Mouse (Mus musculus) right cerebral cortex, postnatal 25 days (tissue): ENCODE measurements at regions not wholly inside any gene's neighbourhood (a gene's known extent, or its start where the extent isn't known, plus 50 kb on each side); places are given as distances from the start of the nearest gene placed in this dataset.
A peak's percentile ranks its signal among the peaks of the same experiment; 100 is the strongest.

Source experiments
- DNase-seq: peaks from one replicate; pipeline ENCODE4 v3.0.0; 2022

DNA sequence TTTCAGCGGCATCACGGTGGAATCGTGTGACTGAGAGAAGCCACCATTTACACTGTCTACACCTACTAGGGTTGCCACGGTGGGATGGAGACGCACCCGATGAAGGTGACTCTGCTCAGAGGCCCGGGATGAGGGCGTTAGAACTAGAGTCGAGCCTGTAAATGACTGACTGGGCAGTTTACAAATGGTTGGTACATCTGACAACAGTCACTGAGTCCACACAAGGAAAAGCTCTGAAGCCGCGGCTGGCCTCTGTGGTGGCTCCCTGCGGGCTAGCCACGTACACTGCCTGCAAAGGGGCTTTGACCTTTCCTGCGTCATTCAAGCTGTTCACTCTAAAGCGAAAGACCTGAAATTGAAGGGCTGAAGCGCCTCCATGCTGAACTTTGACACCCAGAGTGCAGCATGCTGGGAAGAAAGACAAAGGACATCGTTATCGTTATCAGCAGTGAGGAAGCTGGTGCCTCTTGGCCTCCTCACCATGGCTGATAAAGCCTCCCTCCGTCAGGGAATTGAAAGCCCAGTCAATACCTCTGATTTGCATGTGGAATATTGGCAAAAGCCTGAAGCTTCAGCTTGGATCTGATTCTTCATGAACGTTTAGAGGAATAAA, 462.1 kb upstream of the Arglu1 start:
- DNase-seq: no peak

DNA sequence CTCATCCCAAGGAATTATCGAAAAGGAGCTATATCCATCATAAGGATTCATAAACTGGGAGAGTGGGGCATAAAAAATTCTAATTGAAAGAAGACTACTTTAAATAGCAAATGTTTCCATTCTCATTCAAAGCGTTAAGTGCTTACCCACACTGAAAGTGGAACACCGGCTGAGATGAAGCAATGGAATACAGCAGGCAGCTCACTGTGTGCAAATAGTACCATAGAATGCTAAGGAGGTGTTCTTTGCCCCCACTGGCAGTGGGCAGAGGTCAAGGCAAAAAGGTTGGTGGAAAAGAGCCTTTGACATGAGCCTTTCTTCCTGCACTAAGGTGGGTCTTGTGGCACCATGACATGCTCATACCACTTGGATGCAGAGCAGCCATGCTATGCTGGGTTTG, 454.0 kb upstream of the Arglu1 start:
- DNase-seq: no peak

DNA sequence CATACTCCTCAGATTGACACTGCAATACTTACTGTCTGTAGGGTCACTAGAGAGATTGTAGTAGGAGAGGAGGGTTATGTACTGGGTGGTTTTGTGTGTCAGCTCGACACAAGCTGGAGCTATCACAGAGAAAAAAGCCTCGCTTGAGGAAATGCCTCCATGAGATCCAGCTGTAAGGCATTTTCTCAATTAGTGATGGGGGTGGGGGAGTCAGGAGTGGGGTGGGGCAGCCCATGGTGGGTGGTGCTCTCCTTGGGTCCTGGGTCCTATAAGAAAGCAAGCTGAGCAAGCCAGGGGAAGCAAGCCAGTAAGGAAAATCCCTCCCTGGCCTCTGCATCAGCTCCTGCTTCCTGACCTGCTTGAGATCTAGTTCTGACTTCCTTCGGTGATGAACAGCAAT, 449.5 kb upstream of the Arglu1 start:
- no peak for DNase-seq

- no peak for DNase-seq
Measured at GRCm38 (mm10) chr8:9139059-9139620, 448.8 kb upstream of the Arglu1 start.

GRCm38 (mm10) chr8:9133758-9134157, 443.4 kb upstream of the Arglu1 start:
- no peak for DNase-seq

DNA sequence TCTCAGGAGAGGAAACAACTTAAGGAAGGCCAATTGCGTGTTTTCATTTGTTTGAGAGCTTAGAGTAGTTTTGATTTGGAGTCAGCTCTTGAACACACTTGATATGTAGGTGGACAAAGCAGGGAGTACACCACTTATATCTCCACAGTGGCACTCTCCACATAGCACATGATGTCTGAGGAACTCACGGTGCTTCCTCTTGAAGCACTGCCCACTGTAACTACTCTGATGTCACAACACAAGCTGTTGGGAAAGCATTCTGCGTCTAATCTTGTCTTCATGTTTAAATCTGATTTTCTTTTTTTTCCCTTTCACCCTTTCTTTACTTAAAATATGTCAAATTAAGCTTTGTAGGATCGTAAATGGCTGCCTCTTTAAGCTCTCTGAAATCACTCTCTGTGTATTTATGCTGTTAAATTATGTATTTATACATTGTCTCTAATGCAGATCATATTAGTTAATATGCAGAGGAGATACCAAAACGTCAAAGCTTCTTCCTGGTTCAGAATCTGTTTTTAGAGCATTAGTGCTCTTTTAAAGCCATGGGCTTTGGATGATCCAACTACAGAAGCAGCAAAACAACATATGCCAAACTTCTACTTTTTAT, 442.4 kb upstream of the Arglu1 start:
- no peak for DNase-seq

- DNase-seq: no peak
Measured at GRCm38 (mm10) chr8:9131249-9131648, 440.9 kb upstream of the Arglu1 start.

GRCm38 (mm10) chr8:9124503-9124902, 434.2 kb upstream of the Arglu1 start:
- DNase-seq: no peak

DNA sequence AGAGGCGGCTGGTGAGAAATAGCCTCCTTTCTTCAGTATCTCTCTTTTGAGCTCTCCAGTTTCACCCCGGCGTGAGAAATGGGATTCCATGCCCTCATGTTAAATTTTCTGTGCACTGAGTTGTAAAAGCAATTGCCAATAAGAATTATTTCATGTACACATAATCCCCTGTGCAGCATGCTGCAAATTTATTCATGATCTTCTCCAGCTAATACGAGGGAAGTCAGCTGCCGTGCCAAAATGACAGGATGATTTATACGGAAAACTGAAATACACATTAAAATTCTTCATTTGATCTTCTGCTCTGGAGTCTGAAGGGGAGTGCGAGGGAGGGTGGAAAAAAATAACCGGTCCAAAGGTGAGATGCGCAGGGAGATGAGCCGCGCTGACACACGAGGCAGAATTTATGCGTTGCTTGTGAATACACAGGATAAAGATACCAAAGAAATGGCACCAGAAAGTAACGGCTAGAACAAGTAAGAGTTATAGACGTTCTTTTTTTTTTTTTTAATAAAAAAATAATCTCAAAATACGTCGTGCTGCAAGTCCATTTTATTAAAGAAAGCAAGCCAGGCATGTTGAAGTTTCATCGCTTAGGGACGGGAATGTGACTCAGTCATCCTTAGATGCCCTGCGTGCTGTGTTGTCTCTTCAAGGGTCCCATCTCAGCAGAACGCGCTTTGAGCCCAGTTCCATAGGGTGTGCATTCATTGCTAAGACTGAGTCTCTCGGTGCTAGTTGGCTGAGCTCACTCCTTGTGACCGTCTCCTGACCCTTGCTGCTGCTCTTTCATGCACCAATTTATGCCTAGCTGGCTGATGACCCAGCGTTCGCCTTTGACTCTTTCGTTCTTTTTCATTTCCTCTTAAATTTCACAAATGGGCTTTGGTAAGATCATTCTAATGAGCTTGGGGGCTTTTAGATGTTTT, 427.8 kb upstream of the Arglu1 start:
- no peak for DNase-seq

DNA sequence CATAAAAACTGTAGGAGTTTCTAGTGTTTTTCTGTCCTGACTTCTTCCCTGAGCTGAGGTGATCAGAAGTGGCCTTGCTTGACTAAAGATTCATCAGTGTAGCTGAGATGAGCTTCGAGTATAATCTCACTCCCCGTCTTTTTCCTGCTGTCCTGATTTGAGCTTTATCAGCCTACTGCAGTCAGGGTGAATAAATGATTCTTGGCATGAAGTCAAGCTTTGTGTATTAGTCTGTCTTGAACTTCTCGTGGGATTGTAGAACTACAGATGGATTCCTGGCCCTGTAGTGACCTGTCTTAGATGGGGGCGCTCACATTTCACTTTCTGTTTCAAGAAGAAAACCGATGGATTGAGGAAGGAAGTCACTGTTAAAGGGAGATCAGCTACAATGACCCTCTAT, 405.7 kb upstream of the Arglu1 start:
- DNase-seq: no peak

- DNase-seq: no peak
Measured at GRCm38 (mm10) chr8:9094002-9094401, 403.7 kb upstream of the Arglu1 start.

DNA sequence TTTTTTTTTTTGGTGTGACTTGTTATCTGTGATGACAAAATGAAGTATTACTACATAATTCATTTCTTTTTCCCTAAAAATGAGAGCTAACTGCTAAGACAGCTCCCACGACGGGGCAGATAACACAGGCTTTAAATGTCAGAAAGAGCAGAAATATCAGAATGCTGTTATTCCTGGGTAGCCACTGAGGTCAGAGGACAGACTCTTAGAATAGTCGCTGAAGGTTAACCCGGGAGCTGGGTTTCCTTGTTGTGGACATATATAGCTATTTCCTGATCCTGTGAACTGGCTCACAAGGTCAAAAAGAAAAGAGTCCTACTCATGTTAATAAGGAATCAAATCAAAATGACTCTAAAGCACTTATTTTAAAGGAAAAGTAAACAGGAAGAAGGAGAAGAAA, 403.0 kb upstream of the Arglu1 start:
- no peak for DNase-seq

GRCm38 (mm10) chr8:9072724-9073123, 382.4 kb upstream of the Arglu1 start:
- no peak for DNase-seq

- DNase-seq: no peak
Measured at GRCm38 (mm10) chr8:9072286-9072685, 382.0 kb upstream of the Arglu1 start.

- DNase-seq: no peak
Measured at GRCm38 (mm10) chr8:9070953-9071352, 380.6 kb upstream of the Arglu1 start.

DNA sequence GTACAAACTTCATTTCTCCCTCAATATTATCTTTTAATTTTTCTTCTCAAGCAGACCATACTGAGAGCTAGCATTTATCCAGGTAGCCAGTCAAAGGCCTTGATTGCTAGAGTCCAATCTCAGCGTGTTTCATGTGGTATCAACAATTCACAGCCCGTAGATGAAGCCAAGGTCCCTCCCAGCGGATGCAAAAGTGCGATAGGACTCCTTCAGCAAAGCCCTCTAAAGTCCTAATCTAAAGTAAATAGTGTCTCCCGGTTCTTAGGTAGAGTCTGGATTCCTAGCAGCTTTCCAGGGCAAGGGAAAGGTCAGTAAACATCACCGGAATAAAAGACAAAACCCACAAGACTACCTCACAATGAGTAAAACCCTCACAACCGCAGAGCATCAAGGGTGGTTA, 379.5 kb upstream of the Arglu1 start:
- no peak for DNase-seq

- no peak for DNase-seq
Measured at GRCm38 (mm10) chr8:9067731-9068130, 377.4 kb upstream of the Arglu1 start.

GRCm38 (mm10) chr8:9060166-9060565, 369.8 kb upstream of the Arglu1 start:
- no peak for DNase-seq

DNA sequence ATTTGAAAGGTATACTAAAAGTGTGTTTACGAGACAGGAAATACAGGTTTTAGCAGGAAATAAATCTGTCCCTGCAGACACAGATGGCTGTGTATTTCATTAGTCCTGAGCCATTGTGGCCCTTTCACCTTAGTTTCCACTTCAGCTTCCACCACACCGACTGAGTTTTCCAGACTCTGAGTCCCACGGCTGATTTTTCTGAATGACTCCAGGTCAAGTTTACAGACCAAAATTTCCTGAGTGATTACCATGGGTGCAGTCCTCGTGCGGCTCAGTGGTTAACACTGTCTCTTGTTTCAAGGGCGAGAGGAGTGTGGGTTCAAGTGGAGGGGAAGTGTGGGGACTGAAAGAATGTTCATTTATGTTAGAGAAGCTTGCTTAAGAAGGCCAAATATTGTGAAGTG, 365.1 kb upstream of the Arglu1 start:
- no peak for DNase-seq

GRCm38 (mm10) chr8:9054801-9055200, 364.5 kb upstream of the Arglu1 start:
- DNase-seq: no peak

DNA sequence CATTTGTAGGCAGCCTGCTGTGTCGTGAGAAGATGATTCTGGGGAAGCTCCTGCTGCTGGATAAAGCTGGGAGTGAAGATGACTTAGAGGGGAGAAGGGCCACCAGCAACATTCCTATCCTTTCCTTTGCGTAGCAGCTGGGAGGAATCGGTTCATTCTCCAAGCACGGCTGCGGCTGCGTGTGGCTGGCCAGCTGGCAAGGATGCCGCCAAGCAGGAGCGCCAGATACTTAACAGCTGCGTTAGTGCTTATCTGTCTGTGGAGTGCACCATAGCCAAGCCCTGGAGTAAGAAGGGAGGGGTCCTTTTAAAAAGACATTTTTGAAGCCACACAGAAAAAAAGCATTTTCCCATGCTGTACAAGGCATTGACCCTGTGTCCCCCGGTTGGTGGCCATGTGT, 361.4 kb upstream of the Arglu1 start:
- peak; percentile 36 for DNase-seq

- DNase-seq: no peak
Measured at GRCm38 (mm10) chr8:9050740-9051475, 360.6 kb upstream of the Arglu1 start.

DNA sequence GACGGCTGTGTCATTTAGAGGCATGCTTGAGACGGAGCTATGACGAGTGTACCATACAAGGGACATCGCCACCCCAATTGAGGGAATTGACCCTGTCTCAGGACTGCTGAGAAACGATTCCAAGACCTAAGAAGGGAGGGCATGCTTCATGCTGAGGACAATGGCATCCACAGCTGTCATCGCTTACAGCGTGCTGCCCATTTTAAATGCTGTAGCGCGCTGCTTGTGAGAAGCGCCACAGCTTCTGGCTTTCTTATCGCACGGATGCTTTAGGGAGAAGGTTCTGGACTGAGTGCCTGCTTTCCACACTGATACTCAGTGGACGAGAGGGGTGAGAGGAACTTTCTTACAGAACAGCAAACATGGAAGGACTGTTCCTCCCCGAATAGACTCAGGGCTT, 357.8 kb upstream of the Arglu1 start:
- DNase-seq: no peak
